Mouse (Mus musculus): ENCODE measurements around the gene Msh5. TPM values are rescaled to one million over a fixed set of nuclear protein-coding genes. Genes with fewer than 3 reads are reported as not detected.
"Not testable (repeated sequence)": the region's sequence is repeated elsewhere in the genome, so short reads cannot be mapped to it uniquely, and the experiment has no call there.

Msh5 gene
- total RNA-seq, 2 experiments from 2014 or later = 1.5 to 3.5 TPM

- no peak for DNase-seq
These were observed 2.4 kb upstream of the Msh5 start for GRCm38 (mm10) chr17:35048932-35049440.

DNA sequence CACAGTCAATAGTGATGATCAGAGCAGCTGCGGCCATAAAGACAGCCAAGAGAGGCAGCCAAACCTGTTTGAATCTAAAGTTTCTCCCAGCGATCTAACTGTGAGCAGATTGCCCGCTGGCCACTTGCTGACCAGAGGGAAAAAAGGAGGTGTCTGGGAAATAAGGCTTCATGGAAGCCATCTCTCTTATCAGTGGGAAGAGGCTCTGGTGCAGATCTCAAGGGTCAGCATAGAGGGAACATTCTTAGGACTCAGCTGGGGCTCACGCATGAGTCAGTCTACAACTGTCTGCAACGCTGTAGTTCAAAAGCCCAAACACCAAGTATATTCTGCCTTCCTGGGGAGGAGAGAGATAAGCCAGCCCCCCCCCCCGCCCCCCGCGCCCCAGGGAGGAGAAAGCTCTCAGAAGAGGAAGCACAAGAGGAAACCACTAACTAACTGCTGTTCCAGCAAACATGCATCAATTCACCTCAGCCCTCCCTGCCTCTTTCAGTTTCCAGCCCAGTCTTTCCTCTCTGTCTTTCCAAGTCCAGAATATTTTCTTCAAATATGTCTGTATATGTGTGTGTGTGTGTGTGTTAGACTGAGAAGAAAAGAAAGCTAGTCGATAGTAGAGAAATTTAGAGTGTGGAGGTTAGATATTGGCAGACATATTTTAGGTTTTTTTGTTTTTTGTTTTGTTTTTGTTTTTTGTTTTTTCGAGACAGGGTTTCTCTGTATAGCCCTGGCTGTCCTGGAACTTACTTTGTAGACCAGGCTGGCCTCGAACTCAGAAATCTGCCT lies 1.8 kb upstream of the Msh5 start:
- DNase-seq = no peak

GRCm38 (mm10) chr17:35047688-35048087 lies 1.1 kb upstream of the Msh5 start:
- DNase-seq = no peak

DNA sequence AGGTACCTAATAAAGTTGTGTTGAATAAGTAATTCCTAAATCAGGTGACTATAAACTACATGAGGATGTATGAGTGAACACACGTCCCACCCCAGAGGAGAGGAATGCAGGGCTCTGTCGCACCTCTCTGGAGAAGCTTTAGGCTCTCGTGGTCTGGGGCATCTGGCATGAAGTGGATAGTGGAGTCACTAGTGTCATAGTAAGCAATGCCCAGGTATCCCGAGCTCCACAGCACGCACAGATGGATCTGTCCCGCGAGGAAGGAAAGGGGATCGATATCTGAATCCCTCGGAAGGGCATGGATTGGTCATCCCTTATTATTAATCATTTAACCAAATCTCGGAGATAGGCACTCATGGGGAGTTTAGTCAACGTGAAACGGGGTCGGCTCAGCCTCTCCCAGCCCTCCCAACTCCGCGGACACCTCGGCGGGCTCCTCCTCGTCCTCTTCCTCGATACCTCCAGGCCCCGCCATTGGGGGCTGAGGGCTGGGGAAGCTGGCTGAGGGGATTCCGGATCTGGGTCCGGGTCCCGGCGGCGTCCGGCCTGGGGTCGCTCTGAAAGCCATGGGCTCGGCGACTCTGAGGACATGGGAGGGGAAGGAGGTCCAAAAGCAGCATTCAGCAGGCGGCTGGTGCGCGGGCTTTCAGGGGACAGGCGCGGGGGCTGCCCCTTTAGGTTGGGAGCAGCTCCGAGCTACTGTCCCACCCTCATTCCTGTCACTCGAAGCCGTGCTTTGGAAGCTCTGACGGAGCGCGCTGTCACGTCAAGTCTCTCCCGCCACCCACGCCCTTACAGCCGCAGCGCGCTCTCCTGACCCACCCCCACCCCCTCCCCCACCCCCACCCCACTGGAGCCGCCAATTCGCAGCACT lies 501 bp downstream of the Msh5 start:
- peak; percentile 51 for DNase-seq

GRCm38 (mm10) chr17:35044904-35045806 lies 1.4 kb downstream of the Msh5 start:
- no peak for DNase-seq

DNA sequence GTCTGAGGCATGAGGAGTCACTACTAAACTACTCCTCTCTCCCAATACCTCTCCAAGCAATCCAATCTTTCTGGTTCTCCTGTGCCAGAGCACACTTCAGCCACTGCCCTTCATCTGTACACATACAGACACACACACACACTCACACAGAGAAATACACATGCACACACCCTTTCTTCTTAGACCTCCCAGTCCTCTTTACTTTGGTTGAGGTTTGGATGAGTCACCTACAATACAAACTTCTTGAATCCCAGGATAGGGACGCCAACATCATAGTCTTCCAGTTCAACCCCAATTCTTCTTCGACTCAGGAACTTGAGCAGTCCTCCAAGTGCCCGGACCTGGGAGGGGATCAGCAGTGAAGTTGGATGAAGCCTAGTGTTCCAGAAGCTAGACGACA lies 2.8 kb downstream of the Msh5 start:
- DNase-seq = no peak

DNA sequence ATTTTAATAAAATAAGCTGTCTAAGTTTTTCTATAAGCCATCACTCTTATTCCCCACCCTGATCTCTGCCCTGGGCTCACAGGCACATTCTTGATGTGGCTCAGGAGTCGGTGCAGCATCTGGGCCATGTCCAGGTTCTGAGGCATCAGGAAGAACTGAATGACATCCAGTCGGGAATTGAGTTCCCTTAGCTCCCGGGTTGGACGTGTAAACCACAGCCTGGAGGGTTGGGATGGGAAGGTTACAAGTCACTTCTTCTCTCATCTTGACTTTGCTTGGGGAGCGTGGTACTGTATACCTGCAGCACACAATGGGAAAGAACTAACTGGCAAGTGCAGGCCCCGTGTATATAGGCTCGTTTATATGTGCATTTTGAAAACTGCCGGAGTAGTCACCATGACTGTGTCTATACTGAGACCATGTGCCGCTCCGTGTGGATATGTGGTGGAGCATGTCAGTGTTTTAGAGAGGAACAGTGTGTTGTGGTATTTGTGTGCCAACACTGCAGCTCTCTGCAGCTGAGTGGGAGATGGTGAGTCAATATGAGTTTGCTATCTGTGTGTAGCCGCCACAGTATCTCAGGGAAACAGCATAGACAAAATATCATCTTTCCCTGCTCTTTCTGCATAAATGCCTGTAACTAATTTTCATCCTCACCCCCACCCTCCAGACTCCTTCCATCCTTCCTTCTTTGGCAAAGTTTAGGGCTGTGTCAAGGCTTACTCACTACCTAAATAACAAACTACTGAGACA lies 7.2 kb downstream of the Msh5 start:
- no peak for DNase-seq

DNA sequence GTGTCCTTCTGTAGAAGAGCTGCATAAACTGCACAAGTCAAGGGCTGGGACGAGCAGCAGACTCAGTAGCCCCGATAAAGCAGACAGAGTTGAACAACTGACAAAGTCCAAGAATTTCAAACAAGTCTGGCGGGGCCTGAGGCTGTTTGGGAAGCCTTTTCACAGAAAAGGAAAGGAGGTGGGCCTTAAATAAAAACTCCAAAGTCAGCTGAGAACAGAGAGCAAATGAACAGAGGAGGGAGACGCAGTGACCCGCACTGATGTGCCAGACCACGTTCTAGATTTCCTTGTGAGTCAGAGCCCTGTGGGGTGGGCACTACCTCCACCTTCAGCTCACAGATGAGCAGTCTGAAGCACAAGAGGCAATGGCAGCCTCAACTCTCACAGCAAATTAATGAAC lies 11.6 kb downstream of the Msh5 start:
- DNase-seq = no peak

DNA sequence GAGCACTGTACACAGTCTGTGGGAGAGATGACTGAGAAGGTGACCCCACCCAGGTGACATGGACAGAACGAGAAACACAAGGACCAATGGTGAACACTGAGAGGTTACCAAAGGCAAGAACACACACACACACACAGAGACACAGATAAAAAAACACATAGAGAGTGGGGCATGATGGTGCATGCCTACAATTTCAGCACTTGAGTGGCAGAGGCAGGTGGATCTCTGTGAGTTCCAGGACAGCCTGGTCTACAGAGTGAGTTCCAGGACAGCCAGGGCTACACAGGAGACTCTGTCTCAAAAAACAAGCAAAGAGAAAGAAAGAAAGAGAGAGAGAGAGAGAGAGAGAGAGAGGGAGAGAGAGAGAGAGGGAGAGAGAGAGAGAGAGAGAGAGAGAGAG lies 12.8 kb downstream of the Msh5 start:
- not testable (repeated sequence) for DNase-seq

DNA sequence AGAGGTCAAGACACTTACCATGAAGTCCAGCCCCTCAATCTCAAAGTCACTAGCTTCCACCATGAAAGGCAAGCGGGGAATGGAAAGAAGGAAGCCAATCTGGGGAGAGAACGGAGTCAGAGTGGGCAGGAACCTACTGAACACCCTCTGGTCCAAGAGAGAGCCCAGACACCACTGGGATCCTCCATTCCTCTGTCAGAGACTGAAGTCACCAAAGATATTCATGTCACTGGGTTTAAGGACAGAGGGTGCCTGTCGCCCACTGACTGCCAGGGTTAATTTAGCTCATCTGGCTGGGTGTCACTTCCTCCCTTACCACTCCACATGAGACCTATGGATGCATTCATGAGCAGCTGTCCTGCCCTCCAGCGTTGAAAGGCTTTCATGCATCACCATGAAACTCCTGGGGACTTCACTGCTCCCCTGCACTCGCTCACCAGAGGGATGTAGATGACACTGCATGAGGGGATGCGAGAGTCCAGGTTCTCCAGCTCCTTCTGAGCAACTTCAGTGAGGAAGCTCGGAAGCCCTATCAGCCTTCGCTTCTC lies 14.1 kb downstream of the Msh5 start:
- DNase-seq = no peak

DNA sequence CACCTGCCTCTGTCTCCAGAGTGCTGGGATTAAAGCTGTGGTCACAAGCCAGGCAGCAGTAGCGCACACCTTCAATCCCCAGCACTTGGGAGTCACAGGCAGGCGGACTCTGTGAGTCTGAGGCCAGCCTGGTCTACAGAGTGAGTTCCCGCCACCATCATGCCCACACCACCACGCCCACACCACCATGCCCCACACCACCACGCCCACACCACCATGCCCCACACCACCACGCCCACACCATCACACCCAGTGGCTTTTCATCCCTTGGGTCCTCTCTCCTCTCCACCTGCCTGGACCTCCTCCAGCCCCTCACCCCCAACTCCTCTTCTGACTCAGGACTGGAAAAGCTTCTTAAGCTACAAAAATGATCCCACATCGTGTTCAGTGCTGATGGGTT lies 14.7 kb downstream of the Msh5 start:
- no peak for DNase-seq

GRCm38 (mm10) chr17:35031272-35031671 lies 15.3 kb downstream of the Msh5 start:
- no peak for DNase-seq

- DNase-seq = no peak
These were observed 16.6 kb downstream of the Msh5 start for GRCm38 (mm10) chr17:35029691-35030532.

DNA sequence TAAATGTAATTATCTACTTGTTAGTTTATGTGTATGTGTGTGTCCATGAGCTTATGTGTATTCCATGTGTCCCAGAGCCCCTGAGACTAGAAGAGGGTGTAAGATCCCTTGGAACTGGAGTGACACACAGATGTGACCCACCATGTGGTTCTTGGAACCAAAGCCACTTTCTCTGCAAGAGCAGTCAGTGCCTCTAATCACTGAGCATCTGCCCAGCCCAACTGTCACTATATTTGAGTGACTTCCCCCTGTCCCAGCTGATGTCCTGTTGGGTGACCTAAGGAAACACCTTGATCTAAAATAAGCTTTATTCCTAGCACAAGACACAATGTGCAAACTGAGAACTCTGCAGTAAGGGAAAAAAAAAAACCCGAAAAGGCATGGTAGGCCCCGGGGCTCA lies 18.2 kb downstream of the Msh5 start:
- no peak for DNase-seq

DNA sequence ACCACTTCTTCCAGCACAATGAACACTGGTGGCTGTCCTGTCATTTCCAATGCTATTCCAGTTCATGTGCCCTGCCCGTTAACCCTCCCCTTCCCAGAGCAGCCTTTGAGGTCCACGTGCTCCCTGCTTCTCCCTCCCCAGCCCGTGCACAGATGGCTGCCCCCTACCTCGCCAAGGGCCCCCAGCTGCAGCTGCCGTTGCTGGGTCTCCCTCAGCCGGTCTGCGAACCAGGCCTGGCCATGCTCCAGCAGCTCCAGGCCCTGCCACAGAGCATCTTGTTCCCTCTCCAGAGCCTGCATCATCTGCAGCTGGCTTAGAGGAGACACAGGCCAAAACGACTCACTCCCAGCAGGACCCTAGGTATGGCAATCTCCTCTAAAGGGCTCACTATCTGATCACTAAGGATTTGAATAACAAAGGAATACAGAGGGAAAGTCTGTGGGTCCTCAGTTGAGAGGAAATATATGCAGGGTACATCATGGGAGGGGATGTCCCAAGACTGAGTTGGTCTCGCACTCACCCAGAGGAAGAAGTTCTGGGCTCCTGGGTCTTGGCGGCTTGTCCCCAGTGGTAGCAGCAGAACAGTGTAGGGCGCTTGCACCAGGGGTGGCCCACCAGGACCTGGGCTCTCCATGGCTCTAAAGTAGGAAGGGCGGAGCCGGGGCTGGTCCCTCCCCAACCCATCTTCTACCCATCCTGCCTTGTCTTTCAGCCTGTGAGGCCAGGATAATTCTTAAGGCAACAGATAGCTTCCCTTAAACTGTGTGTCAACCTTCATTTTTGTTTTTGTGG lies 19.1 kb downstream of the Msh5 start, which contains the start of gene Sapcd1:
Gene Sapcd1 (minus strand): TSS at position 740 of the 792 bp plus-strand sequence.
- DNase-seq = peak; percentile 80

DNA sequence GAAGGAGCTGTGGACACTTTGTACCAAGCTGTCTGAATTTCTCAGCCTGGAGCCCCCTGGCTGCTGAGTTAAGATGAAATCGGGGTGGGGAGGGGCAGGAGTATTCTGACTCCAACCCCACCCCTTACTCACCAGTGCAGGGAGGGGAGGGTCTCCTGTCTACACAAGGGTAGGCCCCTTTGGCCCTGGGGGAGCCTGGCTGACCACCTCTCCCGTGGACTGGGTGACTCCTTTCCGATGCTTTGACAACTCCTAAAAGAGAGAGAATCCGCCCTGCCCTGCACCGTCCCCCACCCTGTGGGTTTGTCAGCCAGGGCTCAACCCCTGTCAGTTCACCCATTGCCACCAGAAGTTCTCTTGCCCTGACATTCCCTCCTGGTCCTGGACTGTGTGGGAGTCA lies 20.3 kb downstream of the Msh5 start:
- DNase-seq = peak; percentile 14

GRCm38 (mm10) chr17:35024691-35025488 lies 21.7 kb downstream of the Msh5 start:
- peak; percentile 12 for DNase-seq

GRCm38 (mm10) chr17:35024261-35024660 lies 22.3 kb downstream of the Msh5 start:
- no peak for DNase-seq
